In genomic region chr14:45181611-45182010, GRCm38 (mm10) we compare ENCODE assay signal across 22 mouse cellular contexts. TPM values are rescaled to one million over a fixed set of nuclear protein-coding genes. Genes with fewer than 3 reads are reported as not detected.
DNase-seq lines count a peak whose midpoint lies in the region; ATAC-seq lines count a peak whose summit lies in the region.
"Had no signal": no experiment of that assay in that cellular context is flagged by ENCODE, and none has a peak within 500 bp of the region (broad histone marks: within the 10 kb centered on the region; RNA-seq: fewer than 3 reads in every experiment).

No protein-coding gene starts in this region.

- DNase-seq in heart, adult 11 months = peak; percentile 71
- DNase-seq in heart, adult 18-20 months = no peak
- no peak for DNase-seq in kidney, adult 11 months
- no peak for DNase-seq in adrenal gland, adult (ENCODE audit: inconsistent age in 2 of 2, low spot score in 1 of 2)
- DNase-seq: adrenal gland, adult 2 months; adrenal gland, postnatal 10 days; adrenal gland, postnatal 25 days; B cell, adult 2 months; cerebellum, adult 11 months; cerebellum, adult 18-20 months; cerebellum, adult 8-10 months; cerebellum, adult 9-11 months; cerebellum, postnatal 14 days; cerebellum, postnatal 36 days; forebrain, postnatal 0 days had no signal

- 0 out of 2 replicates have a peak, but pooled peaks have one; percentile 23 for ATAC-seq in common myeloid progenitor, adult 5-6 weeks (replicated peaks; ENCODE audit: low read depth, poor library complexity, severe bottlenecking)
- ATAC-seq in megakaryocyte, adult 5-6 weeks (ENCODE audit: poor library complexity, severe bottlenecking) = peak; percentile 48
- ATAC-seq: activated CD4-positive, CD25-positive, alpha-beta regulatory T cell, adult 4 months; CD4-positive, CD25-positive, alpha-beta regulatory T cell, adult 4 months; forebrain, embryonic 13.5 days; forebrain, embryonic 15.5 days; forebrain, postnatal 0 days; Patski had no signal

RNA-seq across cellular contexts. Expression of gene Gpr137c, which starts 37.9 kb away (rescaled TPM):
- total RNA-seq in heart, adult 18-20 months (2021) = 1 to 10 TPM; 5.8 to 6.9 TPM
- 0.05 and 0.32 TPM in 2 replicates for total RNA-seq in common myeloid progenitor, adult 5-6 weeks (2017)
- total RNA-seq in megakaryocyte, adult 5-6 weeks (2015) = 3.1 and 3.9 TPM in 2 replicates
- total RNA-seq in megakaryocyte, adult 5-6 weeks (2017) = 2.1 and 3.4 TPM in 2 replicates

RNA-seq across cellular contexts. Expression of gene Txndc16, which starts 38.5 kb away (rescaled TPM):
- 10 to 100 TPM in 1 of 2 experiments, 1 to 10 TPM in 1; 9.7 to 12.1 TPM for total RNA-seq in heart, adult 18-20 months (2021)
- total RNA-seq in common myeloid progenitor, adult 5-6 weeks (2017) = 14.6 and 18.3 TPM in 2 replicates
- 25.5 and 28.0 TPM in 2 replicates for total RNA-seq in megakaryocyte, adult 5-6 weeks (2015)
- total RNA-seq in megakaryocyte, adult 5-6 weeks (2017) = 47.1 and 48.1 TPM in 2 replicates
